In genomic region chr17:45551816-45552451, GRCm38 (mm10) we compare ENCODE assay signal across 9 mouse cellular contexts. TPM values are rescaled to one million over a fixed set of nuclear protein-coding genes. Genes with fewer than 3 reads are reported as not detected.
DNase-seq lines count a peak whose midpoint lies in the region; ATAC-seq and TF ChIP-seq lines count a peak whose summit lies in the region.
"Had no signal": no experiment of that assay in that cellular context is flagged by ENCODE, and none has a peak within 500 bp of the region (broad histone marks: within the 10 kb centered on the region; RNA-seq: fewer than 3 reads in every experiment).

No protein-coding gene starts in this region.

- peak overlapping the region; percentile 26 for H3K4me3 ChIP-seq in forebrain, embryonic 10.5 days
- H3K4me3 ChIP-seq: limb, embryonic 15.5 days had no signal

- TF ChIP-seq POLR2A in brain, embryonic 14.5 days (IDR thresholded peaks at IDR 0.05; ENCODE audit: borderline replicate concordance, extremely low read depth, insufficient read depth, insufficient read length, poor library complexity, severe bottlenecking), result no peak

- no peaks in the 10 kb centered on the region for H3K9me3 ChIP-seq in forebrain, embryonic 10.5 days
- H3K9me3 ChIP-seq: limb, embryonic 15.5 days had no signal

- TF ChIP-seq CTCF in brain, embryonic 14.5 days (IDR thresholded peaks at IDR 0.05; ENCODE audit: borderline replicate concordance, extremely low read depth, insufficient read depth, insufficient read length), result peak; percentile 93

- no peak overlapping the region for H3K27ac ChIP-seq in forebrain, embryonic 10.5 days
- H3K27ac ChIP-seq: limb, embryonic 15.5 days had no signal

- peaks cover 1% of the 10 kb centered on the region; the same call in 1 of the 2 replicates for H3K36me3 ChIP-seq in forebrain, embryonic 10.5 days (replicated peaks)

- peaks cover 65% of the 10 kb centered on the region for H3K27me3 ChIP-seq in forebrain, embryonic 10.5 days (ENCODE audit: poor library complexity, severe bottlenecking)

- 6% methylated on average over 8 of the region's 8 CpGs for WGBS in forebrain, embryonic 10.5 days

- peaks cover 66% of the 10 kb centered on the region for H3K4me1 ChIP-seq in forebrain, embryonic 10.5 days

- peak; percentile 88 for DNase-seq in layer of hippocampus, adult 11-12 months (ENCODE audit: low spot score)
- DNase-seq in layer of hippocampus, adult 9-11 months, result no peak
- peak; percentile 84 for DNase-seq in brain, embryonic 14.5 days (ENCODE audit: low read depth)
- peak; percentile 77 for DNase-seq in forebrain, embryonic 10.5 days (ENCODE audit: extremely low spot score, low spot score)
- DNase-seq in heart, postnatal 4 days, result peak; percentile 87
- DNase-seq in layer of hippocampus, postnatal 25 days (ENCODE audit: extremely low spot score in 1 of 2, low spot score in 1 of 2), result peak; percentile 74 to 84
- DNase-seq in spleen, adult 12 weeks (ENCODE audit: low spot score), result peak; percentile 67

- peak; percentile 62 for ATAC-seq in megakaryocyte, adult 5-6 weeks (ENCODE audit: poor library complexity, severe bottlenecking)

RNA-seq across cellular contexts. Expression of gene Tmem151b, which starts 2.5 kb away (rescaled TPM):
- 33.3 and 46.5 TPM in 2 replicates for polyA plus RNA-seq in brain, embryonic 14.5 days (2012; rRNA removed)
- 4.8 and 6.3 TPM in 2 replicates for polyA plus RNA-seq in forebrain, embryonic 10.5 days (2016; fragmentation: Nextera tagmentation; extraction: Ambion mirVana)
- total RNA-seq in heart, postnatal 4 days (2021), result under 1 TPM; 0.20 to 0.24 TPM
- total RNA-seq in layer of hippocampus, postnatal 25 days (2021), result 100 to 1,000 TPM; 113 to 114 TPM
- not detected in 2 replicates for total RNA-seq in megakaryocyte, adult 5-6 weeks (2015)
- not detected in 2 replicates for total RNA-seq in megakaryocyte, adult 5-6 weeks (2017)

RNA-seq across cellular contexts. Expression of gene Nfkbie, which starts 3.6 kb away (rescaled TPM):
- polyA plus RNA-seq in brain, embryonic 14.5 days (2012; rRNA removed), result 2.8 and 3.4 TPM in 2 replicates
- 6.6 and 6.9 TPM in 2 replicates for polyA plus RNA-seq in forebrain, embryonic 10.5 days (2016; fragmentation: Nextera tagmentation; extraction: Ambion mirVana)
- total RNA-seq in heart, postnatal 4 days (2021), result 1 to 10 TPM; 1.5 to 1.9 TPM
- total RNA-seq in layer of hippocampus, postnatal 25 days (2021), result 1 to 10 TPM; 2.6 to 3.2 TPM
- 10.4 and 11.1 TPM in 2 replicates for total RNA-seq in megakaryocyte, adult 5-6 weeks (2015)
- 13.4 and 14.0 TPM in 2 replicates for total RNA-seq in megakaryocyte, adult 5-6 weeks (2017)

RNA-seq across cellular contexts. Expression of gene Slc35b2, which starts 11.7 kb away (rescaled TPM):
- 79.5 and 89.1 TPM in 2 replicates for polyA plus RNA-seq in brain, embryonic 14.5 days (2012; rRNA removed)
- 114 and 117 TPM in 2 replicates for polyA plus RNA-seq in forebrain, embryonic 10.5 days (2016; fragmentation: Nextera tagmentation; extraction: Ambion mirVana)
- total RNA-seq in heart, postnatal 4 days (2021), result 10 to 100 TPM; 37.3 to 39.2 TPM
- 10 to 100 TPM; 36.1 to 38.7 TPM for total RNA-seq in layer of hippocampus, postnatal 25 days (2021)
- 33.7 and 44.9 TPM in 2 replicates for total RNA-seq in megakaryocyte, adult 5-6 weeks (2015)
- 48.2 and 52.2 TPM in 2 replicates for total RNA-seq in megakaryocyte, adult 5-6 weeks (2017)

RNA-seq across cellular contexts. Expression of gene Hsp90ab1, which starts 21.1 kb away (rescaled TPM):
- 677 and 1,066 TPM in 2 replicates for polyA plus RNA-seq in brain, embryonic 14.5 days (2012; rRNA removed)
- polyA plus RNA-seq in forebrain, embryonic 10.5 days (2016; fragmentation: Nextera tagmentation; extraction: Ambion mirVana), result 2,210 and 2,220 TPM in 2 replicates
- total RNA-seq in heart, postnatal 4 days (2021), result 1,000 to 10,000 TPM; 1,093 to 1,133 TPM
- 1,000 to 10,000 TPM; 1,671 to 1,815 TPM for total RNA-seq in layer of hippocampus, postnatal 25 days (2021)
- total RNA-seq in megakaryocyte, adult 5-6 weeks (2015), result 448 and 487 TPM in 2 replicates
- total RNA-seq in megakaryocyte, adult 5-6 weeks (2017), result 829 and 973 TPM in 2 replicates

RNA-seq across cellular contexts. Expression of gene Tcte1, which starts 28.7 kb away (rescaled TPM):
- polyA plus RNA-seq in brain, embryonic 14.5 days (2012; rRNA removed), result 0.40 and 0.92 TPM in 2 replicates
- polyA plus RNA-seq in forebrain, embryonic 10.5 days (2016; fragmentation: Nextera tagmentation; extraction: Ambion mirVana), result 1.1 and 1.3 TPM in 2 replicates
- not detected for total RNA-seq in heart, postnatal 4 days (2021)
- 1 to 10 TPM in 1 of 2 experiments, under 1 TPM in 1; 0.74 to 1.2 TPM for total RNA-seq in layer of hippocampus, postnatal 25 days (2021)
- total RNA-seq in megakaryocyte, adult 5-6 weeks (2015), result not detected in 2 replicates
- not detected in 2 replicates for total RNA-seq in megakaryocyte, adult 5-6 weeks (2017)

Comparison
In these comparisons a context has a peak if more than half of its experiments do, and no peak if none do; other contexts are left out.
1. RNA of gene Tmem151b, which starts 2.5 kb away (total RNA-seq): 113 to 114 TPM in layer of hippocampus, postnatal 25 days; 0.20 to 0.24 TPM in heart, postnatal 4 days and not detected in megakaryocyte, adult 5-6 weeks; every median in the first group is over 10 times any median in the second.